12 mouse cellular contexts compared by ENCODE assay signal in genomic region chr3:84036866-84037265, GRCm38 (mm10). TPM values are rescaled to one million over a fixed set of nuclear protein-coding genes. Genes with fewer than 3 reads are reported as not detected.
DNase-seq lines count a peak whose midpoint lies in the region; ATAC-seq lines count a peak whose summit lies in the region.
"Had no signal": no experiment of that assay in that cellular context is flagged by ENCODE, and none has a peak within 500 bp of the region (broad histone marks: within the 10 kb centered on the region; RNA-seq: fewer than 3 reads in every experiment).

No protein-coding gene starts in this region.

- H3K27ac ChIP-seq in neural tube, embryonic 13.5 days (replicated peaks): no peak overlapping the region
- H3K27ac ChIP-seq: gastrocnemius, adult 2 months; macrophage had no signal

- peaks cover 68% of the 10 kb centered on the region for H3K4me1 ChIP-seq in neural tube, embryonic 13.5 days (replicated peaks)

- no peaks in the 10 kb centered on the region for H3K9me3 ChIP-seq in neural tube, embryonic 13.5 days

- 89% methylated on average over 4 of the region's 4 CpGs for WGBS in neural tube, embryonic 13.5 days

- H3K9ac ChIP-seq in neural tube, embryonic 13.5 days: no peak overlapping the region

- no peak for ATAC-seq in neural tube, embryonic 13.5 days (ENCODE audit: low read depth)

- H3K4me3 ChIP-seq in neural tube, embryonic 13.5 days: no peak overlapping the region
- H3K4me3 ChIP-seq: gastrocnemius, adult 2 months had no signal

- H3K27me3 ChIP-seq in neural tube, embryonic 13.5 days: no peaks in the 10 kb centered on the region

- peak overlapping the region; percentile 83 for H3K4me2 ChIP-seq in neural tube, embryonic 13.5 days

- 0 out of 2 replicates have a peak, but pooled peaks cover 3% of the 10 kb centered on the region for H3K36me3 ChIP-seq in neural tube, embryonic 13.5 days

- DNase-seq in lung, postnatal 25 days (ENCODE audit: low spot score): peak; percentile 14
- DNase-seq in lung, adult 18-20 months: no peak
- DNase-seq in MEL-GATA-1-ER (ENCODE audit: extremely low read depth, low read depth): peak; percentile 37
- DNase-seq in liver: peak; percentile 77
- no peak for DNase-seq in layer of hippocampus, postnatal 36 days
- DNase-seq in layer of hippocampus, adult 11-12 months (ENCODE audit: low spot score): no peak
- DNase-seq in retina, embryonic 14.5 days (ENCODE audit: low spot score): no peak
- DNase-seq: gastrocnemius, adult 2 months; heart, postnatal 14 days; kidney, postnatal 14 days had no signal

RNA-seq across cellular contexts. Expression of gene Tmem131l, which starts 3.1 kb away (rescaled TPM):
- polyA plus RNA-seq in neural tube, embryonic 13.5 days (2015; fragmentation: Nextera tagmentation; extraction: Ambion mirVana): 75.1 and 75.3 TPM in 2 replicates
- total RNA-seq in layer of hippocampus, postnatal 36 days (2021): 10 to 100 TPM; 30.8 to 37.4 TPM

Comparison
In these comparisons a context has a peak if more than half of its experiments do, and no peak if none do; other contexts are left out.
1. DNase-seq: peak in lung, postnatal 25 days (single experiment), MEL-GATA-1-ER (single experiment) and liver (single experiment); none in lung, adult 18-20 months (0 of 2), layer of hippocampus, postnatal 36 days (0 of 2), layer of hippocampus, adult 11-12 months (single experiment) and retina, embryonic 14.5 days (single experiment).